Mouse (Mus musculus): ENCODE results near the gene Tmub2.

Gene Tmub2

DNA sequence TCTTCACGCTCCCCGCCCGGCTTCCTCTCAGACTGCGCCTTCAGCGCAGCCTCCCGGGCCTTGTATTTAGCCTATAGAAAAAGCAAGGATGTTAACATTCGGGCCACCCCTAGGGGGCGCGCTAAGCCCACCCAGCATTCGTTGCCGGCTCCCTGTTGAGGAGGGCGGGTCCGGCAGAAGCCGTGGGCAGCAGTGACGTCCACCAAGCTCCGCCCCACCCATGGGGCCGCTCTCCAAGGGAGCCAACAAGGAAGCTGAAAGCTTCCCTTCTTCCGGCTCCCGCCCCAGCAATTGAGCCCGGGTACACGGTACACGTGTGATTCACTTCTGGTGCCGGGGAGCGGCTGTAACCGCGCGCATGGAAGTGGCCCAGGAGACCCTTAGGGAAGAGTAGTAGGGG lies 24.2 kb downstream of the Tmub2 start:
- CTCF ChIA-PET = interaction anchor here (0.5 to 5.6 kb wide), 86 partner anchors 8 to 1890 kb away, joined by 3 to 62 read pairs (median 4); partner anchors contain the start of genes Grn (in 4 of the 4), Slc25a39 (in 3 of the 4), Fam171a2 (in 2 of the 4) and Tmub2 (in 2 of the 4)
- POLR2A ChIA-PET = interaction anchor here (0.6 to 42.0 kb wide), 70 partner anchors 3 to 643 kb away, joined by 3 to 1349 read pairs (median 5); partner anchors contain the start of genes Rundc3a (in 4 of the 4), Slc25a39 (in 4 of the 4), Tmub2 (in 4 of the 4) and Ubtf (in 4 of the 4)

DNA sequence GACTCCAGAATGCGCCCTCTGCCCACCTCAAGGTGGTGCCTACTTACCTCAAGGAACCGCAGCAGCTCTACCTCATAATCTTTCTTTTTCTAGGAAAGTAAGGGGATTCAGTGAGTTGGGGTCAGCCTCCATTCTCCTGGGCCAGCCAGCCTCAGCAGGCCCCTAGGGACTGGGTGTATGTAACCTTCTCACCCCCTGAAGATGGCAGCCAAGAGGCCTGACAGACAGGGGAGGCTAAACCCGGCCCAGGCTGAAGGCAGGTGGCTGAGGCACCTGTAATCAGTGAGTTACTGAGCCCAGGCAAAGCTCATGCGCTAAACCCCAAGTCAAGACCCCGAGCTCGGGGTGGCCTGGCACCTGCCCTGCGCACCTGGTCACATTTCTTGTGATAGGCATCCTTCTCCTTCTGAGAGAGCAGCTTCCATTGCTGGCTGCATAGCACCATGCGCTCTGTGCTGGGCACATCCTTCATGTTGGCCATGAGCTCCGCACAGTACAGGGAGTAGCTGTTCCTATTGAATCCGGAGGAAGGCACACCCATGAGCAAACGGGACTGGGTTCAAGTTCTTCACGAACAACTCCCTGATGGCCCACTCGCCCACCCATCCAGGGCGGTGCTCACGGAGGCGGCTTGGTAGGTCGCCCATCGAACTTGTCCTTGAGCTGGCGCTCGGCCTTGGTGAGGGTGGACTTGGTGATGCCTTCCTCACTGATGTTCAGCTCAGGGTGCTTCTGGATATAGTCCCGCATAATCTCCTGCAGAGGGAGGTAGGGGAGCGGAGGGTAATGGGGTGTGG lies 25.3 kb downstream of the Tmub2 start:
- POLR2A ChIA-PET = interaction anchor here (0.6 to 42.0 kb wide), 71 partner anchors 2 to 301 kb away, joined by 3 to 1349 read pairs (median 4); partner anchors contain the start of genes Slc25a39 (in 4 of the 4), Ubtf (in 4 of the 4), Grn (in 3 of the 4) and Rundc3a (in 3 of the 4)
- CTCF ChIA-PET = interaction anchor here (0.6 to 5.6 kb wide), 46 partner anchors 9 to 395 kb away, joined by 3 to 62 read pairs (median 7); partner anchors contain the start of genes Grn (in 4 of the 4), Slc25a39 (in 3 of the 4), Fam171a2 (in 2 of the 4) and Ubtf (in 2 of the 4)

DNA sequence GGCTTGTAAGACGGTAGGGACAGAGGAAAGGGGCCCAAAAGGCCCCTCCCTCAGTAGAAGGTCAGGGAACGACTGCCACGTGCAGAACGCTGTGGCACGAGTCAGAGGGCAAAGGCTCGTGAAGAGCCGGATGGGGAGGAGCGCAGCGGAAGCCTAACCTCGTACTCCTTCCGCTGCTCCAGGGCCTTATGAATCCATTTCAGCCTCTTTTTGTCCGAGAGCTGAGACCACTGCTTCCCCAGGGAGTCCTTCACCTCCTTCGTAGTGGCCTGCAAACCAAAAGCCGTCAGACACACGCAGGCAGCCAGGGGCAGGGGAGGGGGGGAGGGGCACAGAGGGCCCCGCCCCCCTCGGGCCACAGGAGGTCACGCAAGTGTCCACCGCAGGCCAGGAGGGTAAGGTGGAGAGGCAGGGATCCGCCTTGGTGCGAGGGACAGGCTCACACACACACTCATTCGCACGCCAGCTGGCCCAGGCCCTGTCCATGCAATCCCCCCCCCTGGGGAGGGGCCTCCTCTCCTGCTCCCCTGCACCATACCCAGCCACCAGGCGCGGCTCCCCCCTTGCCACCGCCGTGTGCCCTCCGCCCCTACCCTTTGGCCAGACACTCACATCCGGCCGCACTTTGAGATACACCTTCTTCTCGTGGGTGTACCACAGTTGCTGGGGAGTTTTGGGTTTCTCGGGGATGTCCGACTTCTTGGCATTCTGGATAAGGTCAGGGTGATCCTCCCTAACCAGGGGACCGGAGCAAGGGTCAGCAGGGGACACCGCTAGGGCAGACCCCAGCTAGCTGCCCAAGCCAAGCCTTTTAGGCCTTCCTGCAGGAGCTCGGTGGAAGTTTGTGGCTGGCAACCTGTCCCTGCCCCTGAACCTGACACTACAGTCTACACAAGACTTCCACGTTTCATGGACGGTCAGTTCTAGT lies 26.3 kb downstream of the Tmub2 start:
- ChIA-PET CTCF (interaction anchor here (0.5 to 5.6 kb wide), 19 partner anchors 9 to 172 kb away, joined by 3 to 62 read pairs (median 9); partner anchors contain the start of genes Grn (in 3 of the 4), Slc25a39 (in 2 of the 4), Fam171a2 (in 1 of the 4) and Tmub2 (in 1 of the 4)), POLR2A (interaction anchor here (0.6 to 42.0 kb wide), 43 partner anchors 1 to 293 kb away, joined by 3 to 1349 read pairs (median 5); partner anchors contain the start of genes Grn (in 3 of the 4), Slc25a39 (in 3 of the 4), Rundc3a (in 2 of the 4) and Tmub2 (in 2 of the 4))

DNA sequence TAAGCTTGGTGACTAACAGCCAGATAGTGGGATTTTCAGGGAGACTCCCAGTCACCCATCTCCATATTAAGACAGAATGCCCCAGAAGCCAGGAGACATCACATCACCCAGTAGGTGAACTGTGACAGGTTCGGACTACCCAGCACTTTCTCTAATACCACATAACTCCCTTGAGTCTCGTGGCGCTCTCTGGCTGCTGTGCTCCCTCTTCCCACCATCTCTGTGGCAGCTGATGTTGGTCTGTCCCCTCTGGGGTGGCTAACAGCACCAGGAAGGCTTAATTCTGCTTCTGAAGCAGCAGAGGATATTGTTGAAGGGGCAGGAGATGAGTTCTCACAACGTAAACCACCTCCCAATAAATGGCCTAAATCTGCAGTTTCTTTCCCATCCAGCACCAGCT lies 27.2 kb downstream of the Tmub2 start:
- CTCF ChIA-PET = interaction anchor here in 2 of 4 experiments (0.9 to 1.8 kb wide), 4 partner anchors 11 to 34 kb away, joined by 3 read pairs; no protein-coding TSS in a partner anchor
- POLR2A ChIA-PET = interaction anchor here (0.8 to 42.0 kb wide), 23 partner anchors 0 to 125 kb away, joined by 3 to 1349 read pairs (median 7); partner anchors contain the start of genes Slc25a39 (in 3 of the 4), Rundc3a (in 2 of the 4), Tmub2 (in 2 of the 4) and Ubtf (in 2 of the 4)

DNA sequence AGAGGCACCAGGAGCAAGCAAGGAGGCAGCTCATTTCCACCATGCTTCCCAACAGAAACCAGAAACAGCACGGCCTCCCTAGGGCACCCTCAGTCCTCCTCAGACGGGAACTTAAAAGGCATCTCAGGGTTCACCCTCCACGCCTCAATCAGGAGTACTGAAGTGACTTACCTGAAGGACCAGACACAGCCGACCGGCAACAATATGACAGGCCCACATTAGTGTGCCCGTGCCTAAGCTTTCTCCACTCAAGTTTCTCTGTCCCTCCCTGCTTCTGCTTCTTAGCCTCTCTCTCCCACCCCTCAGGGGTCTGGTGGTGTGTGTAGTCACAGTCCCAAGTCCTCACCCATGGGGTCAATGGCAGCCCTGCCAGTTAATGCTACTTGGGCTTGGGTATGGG lies 27.9 kb downstream of the Tmub2 start:
- CTCF ChIA-PET = interaction anchor here in 1 of 4 experiments (1.0 to 1.4 kb wide), 3 partner anchors 11 to 117 kb away, joined by 3 to 5 read pairs (median 3); partner anchors contain the start of gene Grn
- POLR2A ChIA-PET = interaction anchor here (0.6 to 42.0 kb wide), 23 partner anchors 1 to 125 kb away, joined by 3 to 1349 read pairs (median 7); partner anchors contain the start of genes Slc25a39 (in 3 of the 4), Rundc3a (in 2 of the 4), Tmub2 (in 2 of the 4) and Ubtf (in 2 of the 4)

DNA sequence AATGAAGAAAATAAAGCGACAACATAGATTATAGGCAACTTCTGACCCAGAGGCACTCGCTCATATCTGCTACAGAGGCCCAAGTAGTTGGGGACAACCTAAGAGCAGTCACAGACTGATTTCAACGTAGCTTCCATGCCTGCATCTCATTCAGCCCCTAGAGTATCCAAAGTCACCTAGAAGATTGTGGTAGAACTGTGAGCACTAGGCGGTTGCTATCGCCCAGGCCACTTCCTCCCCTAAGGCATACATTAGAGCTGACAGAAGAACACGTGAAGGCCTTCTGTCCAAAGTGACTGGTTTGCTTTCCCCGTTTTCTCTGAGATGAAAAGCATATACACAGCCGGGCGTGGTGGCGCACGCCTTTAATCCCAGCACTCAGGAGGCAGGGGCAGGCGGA lies 29.6 kb downstream of the Tmub2 start:
- ChIA-PET POLR2A (interaction anchor here (0.6 to 42.0 kb wide), 25 partner anchors 3 to 847 kb away, joined by 3 to 1349 read pairs (median 10); partner anchors contain the start of genes Slc25a39 (in 4 of the 4), Rundc3a (in 3 of the 4), Atxn7l3 (in 2 of the 4) and Tmub2 (in 2 of the 4)), CTCF (interaction anchor here in 3 of 4 experiments (0.5 to 0.8 kb wide), 5 partner anchors 102 to 167 kb away, joined by 3 to 4 read pairs (median 3); no protein-coding TSS in a partner anchor)

DNA sequence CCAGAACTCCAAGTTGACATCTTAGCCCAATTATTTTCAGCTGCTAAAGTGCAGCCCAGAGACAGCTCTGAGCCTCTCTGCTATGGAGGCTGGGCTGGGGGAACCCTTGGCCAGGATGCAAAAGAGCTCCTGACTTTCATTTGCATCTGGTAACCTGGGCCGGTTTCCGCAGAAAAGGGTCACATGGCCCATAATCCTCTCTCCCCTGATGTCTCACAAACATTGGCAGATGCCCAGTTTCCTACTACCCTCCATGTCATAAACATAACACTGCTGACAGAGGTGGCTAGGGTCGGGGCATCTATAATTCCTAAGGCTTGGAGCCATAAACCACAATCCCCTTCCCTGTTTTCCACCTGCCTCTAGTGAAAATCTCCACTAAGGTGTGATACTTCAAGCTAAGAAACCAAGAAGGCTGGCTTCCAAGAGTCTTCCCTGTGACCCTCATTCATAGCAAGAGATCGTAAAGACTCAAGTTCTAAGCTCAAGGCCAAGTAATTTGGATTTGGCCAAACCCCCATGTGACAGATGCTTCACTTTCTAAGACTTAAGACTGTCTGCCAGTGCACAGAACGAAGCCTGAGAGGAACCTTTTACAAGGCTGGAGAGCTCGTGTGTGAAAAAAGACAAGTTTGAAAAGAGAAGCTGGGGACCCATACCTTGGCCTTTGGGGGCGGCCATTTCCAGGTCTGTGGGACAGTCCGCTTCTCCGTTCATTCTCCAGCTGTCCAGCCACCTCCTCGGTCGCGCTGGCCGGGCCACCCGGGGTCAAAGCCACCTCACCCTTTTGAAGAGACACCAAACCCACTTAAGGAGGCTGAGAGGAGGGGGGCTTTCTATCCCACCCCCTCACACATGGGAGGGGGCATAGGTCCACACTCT lies 31.2 kb downstream of the Tmub2 start:
- POLR2A ChIA-PET = interaction anchor here (0.6 to 42.0 kb wide), 61 partner anchors 4 to 1847 kb away, joined by 3 to 1349 read pairs (median 5); partner anchors contain the start of genes Grn (in 4 of the 4), Slc25a39 (in 4 of the 4), Rundc3a (in 3 of the 4) and Atxn7l3 (in 2 of the 4)
- CTCF ChIA-PET = interaction anchor here (0.6 to 2.4 kb wide), 17 partner anchors 31 to 140 kb away, joined by 3 to 14 read pairs (median 4); partner anchors contain the start of genes Grn (in 2 of the 4), BC030867 (in 1 of the 4), Slc25a39 (in 1 of the 4) and Tmub2 (in 1 of the 4)

DNA sequence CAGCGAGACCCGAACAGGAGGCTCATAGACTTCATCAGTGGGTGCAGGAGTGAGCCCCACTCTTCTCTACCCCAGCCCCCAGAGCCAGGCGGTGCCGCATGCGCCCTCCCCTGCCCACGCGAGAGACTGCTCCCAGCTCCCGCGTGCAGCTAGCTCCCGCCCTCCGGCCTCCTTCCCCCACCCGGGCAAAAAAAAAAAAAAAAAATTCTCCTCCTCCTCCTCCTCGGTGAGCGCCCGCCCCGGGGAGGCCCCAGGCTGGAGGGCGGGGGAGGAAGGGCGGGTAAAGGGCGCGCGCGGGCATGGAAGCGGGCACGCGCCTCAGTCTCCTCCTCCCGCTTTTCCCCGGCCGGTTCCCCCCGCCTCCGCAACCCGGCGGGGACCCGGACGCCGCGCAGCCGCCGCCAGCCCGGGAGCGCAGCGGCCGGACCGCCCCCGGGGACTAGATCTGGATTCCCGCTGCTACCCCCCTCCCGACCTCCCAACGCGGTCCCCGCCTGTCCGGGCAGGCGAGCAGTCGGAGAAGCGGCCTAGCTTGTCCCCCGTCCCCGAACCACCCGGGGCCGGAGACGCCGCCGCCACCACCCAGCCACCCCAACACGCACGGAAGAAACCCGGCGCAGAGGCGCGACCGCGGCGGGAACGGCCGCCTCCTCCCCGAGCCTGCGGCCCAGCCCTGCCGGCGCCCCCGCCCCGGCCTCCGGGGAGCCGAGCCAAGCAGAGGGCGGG lies 32.0 kb downstream of the Tmub2 start:
- ChIA-PET CTCF (interaction anchor here in 3 of 4 experiments (0.5 to 2.4 kb wide), 20 partner anchors 11 to 139 kb away, joined by 3 to 14 read pairs (median 4); partner anchors contain the start of genes Grn (in 2 of the 3), BC030867 (in 1 of the 3), Slc25a39 (in 1 of the 3) and Tmub2 (in 1 of the 3)), POLR2A (interaction anchor here (0.6 to 42.0 kb wide), 54 partner anchors 5 to 1846 kb away, joined by 3 to 1349 read pairs (median 6); partner anchors contain the start of genes Slc25a39 (in 4 of the 4), Grn (in 3 of the 4), Rundc3a (in 3 of the 4) and Tmub2 (in 2 of the 4))

DNA sequence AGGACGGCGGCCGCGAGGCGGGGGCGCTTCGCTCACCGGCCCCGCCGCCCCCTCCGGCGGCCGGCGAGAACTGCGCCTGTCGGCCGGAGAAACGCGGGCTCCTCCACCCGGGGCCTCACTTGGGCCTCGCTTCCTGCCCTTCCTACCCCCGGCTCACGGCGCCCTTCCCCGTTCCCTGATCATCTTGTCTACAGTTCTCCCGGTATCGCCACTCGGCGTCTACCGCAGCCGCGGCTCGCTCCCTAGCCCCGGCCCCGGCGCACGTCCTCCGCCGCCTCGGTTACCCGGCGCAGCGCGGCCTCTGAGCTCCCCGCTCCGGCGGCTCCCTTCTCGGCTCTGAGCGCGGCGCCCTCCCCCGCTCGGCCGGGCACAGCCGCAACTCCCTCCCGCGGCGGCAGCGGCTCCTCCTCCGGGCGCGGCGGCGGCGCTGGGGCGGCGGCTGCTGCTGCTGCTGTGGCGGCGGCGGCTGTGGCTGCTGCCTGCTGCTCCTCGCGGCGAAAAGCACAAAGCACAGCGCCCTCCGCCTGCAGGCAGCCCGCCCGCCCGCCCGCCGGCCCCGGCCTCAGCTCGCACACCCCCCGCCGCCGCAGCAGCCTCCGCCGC lies 32.7 kb downstream of the Tmub2 start:
- POLR2A ChIA-PET = interaction anchor here (0.6 to 42.0 kb wide), 37 partner anchors 6 to 208 kb away, joined by 3 to 1349 read pairs (median 11); partner anchors contain the start of genes Slc25a39 (in 4 of the 4), Atxn7l3 (in 2 of the 4), Rundc3a (in 2 of the 4) and Tmub2 (in 2 of the 4)
- CTCF ChIA-PET = interaction anchor here (0.5 to 3.3 kb wide), 18 partner anchors 8 to 321 kb away, joined by 3 to 12 read pairs (median 4); partner anchors contain the start of genes Grn (in 2 of the 4) and Slc25a39 (in 1 of the 4)

DNA sequence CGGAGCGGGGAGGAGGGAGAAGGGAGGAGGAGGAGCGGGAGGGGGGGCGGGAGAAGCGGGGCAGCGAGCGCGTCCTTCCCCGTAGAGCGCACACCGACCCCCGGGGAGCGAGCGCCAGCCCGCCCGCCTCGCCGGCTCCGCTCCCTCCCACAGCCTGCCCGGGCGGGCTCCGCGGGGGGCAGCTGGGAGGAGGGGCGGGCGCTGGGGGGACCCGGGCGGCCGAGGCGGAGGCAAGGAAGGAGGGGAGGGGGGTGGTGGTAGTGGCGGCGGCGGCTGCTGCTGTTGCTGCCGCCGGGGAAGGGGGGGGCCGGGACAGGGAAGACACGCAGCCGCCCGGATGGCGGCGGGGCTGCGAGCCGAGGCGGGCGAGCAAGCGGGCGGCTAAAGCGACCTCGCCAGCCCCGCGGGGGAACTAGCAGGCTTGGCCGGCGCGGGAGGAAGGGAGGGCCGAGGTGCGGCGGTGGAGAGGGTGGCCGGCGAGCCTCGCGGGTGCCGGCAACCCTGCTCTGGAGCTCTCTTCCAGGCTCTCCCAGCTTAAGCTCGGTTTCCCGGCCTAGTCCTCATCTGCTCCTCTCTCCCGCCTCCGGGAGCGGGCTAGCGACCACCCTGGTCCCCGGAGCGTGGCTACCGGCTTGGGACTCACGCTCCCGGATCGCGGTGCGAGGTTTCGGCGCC lies 33.3 kb downstream of the Tmub2 start:
- ChIA-PET CTCF (interaction anchor here in 3 of 4 experiments (0.5 to 3.3 kb wide), 17 partner anchors 9 to 321 kb away, joined by 3 to 12 read pairs (median 3); partner anchors contain the start of genes Grn (in 2 of the 3) and Slc25a39 (in 2 of the 3)), POLR2A (interaction anchor here (0.6 to 42.0 kb wide), 44 partner anchors 6 to 262 kb away, joined by 3 to 1349 read pairs (median 8); partner anchors contain the start of genes Slc25a39 (in 4 of the 4), Rundc3a (in 3 of the 4), Atxn7l3 (in 2 of the 4) and Asb16 (in 1 of the 4))

DNA sequence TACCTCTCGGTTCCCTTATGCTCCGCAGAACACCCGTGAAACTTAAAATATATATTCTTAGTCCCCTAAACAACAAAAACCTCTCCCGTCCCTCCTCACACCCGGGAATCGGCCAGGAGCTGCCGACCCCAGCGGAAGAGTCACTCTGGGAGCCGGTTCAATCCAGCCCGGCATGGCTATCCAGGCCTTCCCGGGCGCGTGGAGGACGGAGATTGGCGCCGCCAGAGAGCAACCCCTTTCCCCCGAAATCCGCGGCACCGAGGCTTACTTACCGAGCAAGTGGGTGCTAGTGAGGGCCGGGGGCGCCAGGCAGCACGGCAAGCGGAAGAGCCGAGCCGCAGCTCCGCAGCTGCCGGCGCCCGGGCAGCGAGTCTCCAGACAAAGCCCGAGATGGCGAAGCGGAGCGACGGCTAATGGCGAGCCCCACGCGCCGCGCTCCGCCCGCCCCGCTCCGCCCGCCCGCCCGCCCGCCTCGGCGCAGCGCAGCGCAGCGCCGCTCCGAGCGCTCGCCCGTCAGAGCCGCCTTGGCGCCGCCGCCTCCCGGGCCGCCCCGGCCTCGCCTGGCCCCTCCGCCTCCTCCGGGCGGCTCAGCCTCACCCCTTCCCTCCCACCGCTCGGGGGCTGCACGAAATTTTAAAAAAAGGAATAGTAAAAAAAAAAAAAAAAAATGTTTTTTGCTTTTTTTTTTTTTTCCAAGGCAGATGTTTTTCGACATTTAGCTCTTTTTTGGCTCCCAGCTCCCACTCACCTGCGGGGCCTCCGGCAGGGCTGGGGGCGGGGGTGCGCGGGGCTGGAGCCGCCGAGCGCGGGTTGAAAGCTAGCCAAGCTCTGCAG lies 34.1 kb downstream of the Tmub2 start:
- POLR2A ChIA-PET = interaction anchor here (0.5 to 42.0 kb wide), 71 partner anchors 7 to 837 kb away, joined by 3 to 1349 read pairs (median 4); partner anchors contain the start of genes Rundc3a (in 4 of the 4), Slc25a39 (in 4 of the 4), Atxn7l3 (in 3 of the 4) and Grn (in 3 of the 4)
- CTCF ChIA-PET = interaction anchor here (0.6 to 3.3 kb wide), 16 partner anchors 9 to 271 kb away, joined by 3 to 12 read pairs (median 4); partner anchors contain the start of genes Grn (in 2 of the 4) and Slc25a39 (in 1 of the 4)

DNA sequence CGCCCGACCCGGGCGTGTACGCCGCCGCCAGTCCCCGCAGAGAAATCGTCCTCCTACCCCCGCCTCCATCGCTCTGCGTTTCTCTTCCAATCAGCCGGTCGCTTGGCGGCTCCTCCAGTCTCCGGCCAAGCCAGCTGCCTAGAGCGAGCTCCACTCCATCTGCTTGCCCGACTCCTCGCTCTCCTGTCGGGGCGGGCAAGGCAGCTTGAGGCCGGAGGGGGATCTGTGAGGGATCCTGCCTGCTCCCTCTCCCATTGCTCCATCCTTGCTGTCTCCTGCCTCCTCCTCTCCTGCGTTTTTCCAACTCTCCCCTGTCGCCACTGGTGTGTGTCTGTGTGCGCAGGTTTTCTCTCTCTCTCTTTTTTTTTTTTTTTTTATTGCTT lies 34.7 kb downstream of the Tmub2 start, which contains the start of gene Ubtf:
Ubtf (minus strand) TSS at position 333 of the 383 bp plus-strand sequence.
- ChIA-PET POLR2A (interaction anchor here (0.5 to 42.0 kb wide), 69 partner anchors 8 to 838 kb away, joined by 3 to 1349 read pairs (median 5); partner anchors contain the start of genes Slc25a39 (in 4 of the 4), Grn (in 3 of the 4), Rundc3a (in 3 of the 4) and Atxn7l3 (in 2 of the 4)), CTCF (interaction anchor here (0.6 to 3.3 kb wide), 15 partner anchors 8 to 271 kb away, joined by 3 to 12 read pairs (median 4); partner anchors contain the start of genes Grn (in 1 of the 4) and Slc25a39 (in 1 of the 4))

Data from embryonic stem cell, embryonic (primary cell).